In the genomic region with DNA sequence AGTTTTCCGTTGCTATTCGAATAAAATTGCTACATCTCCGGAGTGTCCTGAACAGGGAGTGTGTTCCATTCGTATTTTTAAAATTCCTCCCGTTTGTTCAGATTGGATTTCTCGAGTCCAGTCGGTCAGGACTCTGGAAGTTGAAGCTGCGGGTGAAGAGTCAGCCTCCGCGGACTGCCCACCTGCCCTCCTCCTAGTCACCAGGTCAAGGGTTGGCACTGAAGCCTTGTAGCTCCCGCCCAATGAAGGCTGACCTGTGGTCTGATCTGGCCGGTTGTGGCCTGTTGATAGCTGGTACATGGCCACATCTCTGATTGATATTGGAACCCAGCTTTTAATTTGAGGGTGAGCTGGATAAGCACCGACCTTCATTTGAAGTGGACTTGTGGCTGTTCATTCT, we compare ENCODE assay signal across 8 mouse cellular contexts. TPM values are rescaled to one million over a fixed set of nuclear protein-coding genes. Genes with fewer than 3 reads are reported as not detected.
DNase-seq lines count a peak whose midpoint lies in the region; ATAC-seq and TF ChIP-seq lines count a peak whose summit lies in the region.

No protein-coding gene starts in this region.

- TF ChIP-seq POLR2A in small intestine, adult 2 months (IDR thresholded peaks at IDR 0.05; ENCODE audit: low read depth, low read length): peak; percentile 26; the same call in 1 of the 2 replicates

- H3K36me3 ChIP-seq in forebrain, embryonic 16.5 days (ENCODE audit: control insufficient read depth, insufficient read depth): no peaks in the 10 kb centered on the region
- no peaks in the 10 kb centered on the region for H3K36me3 ChIP-seq in lung, postnatal 0 days (ENCODE audit: insufficient read depth, low read length)
- H3K36me3 ChIP-seq in small intestine, adult 2 months (ENCODE audit: control insufficient read depth, insufficient read depth, low read length): no peaks in the 10 kb centered on the region

- no peaks in the 10 kb centered on the region for H3K27me3 ChIP-seq in forebrain, embryonic 16.5 days (replicated peaks; ENCODE audit: control insufficient read depth, insufficient read depth, low read length)
- H3K27me3 ChIP-seq in lung, postnatal 0 days (replicated peaks; ENCODE audit: insufficient read depth, low read length): no peaks in the 10 kb centered on the region
- H3K27me3 ChIP-seq in small intestine, adult 2 months (ENCODE audit: control insufficient read depth, insufficient read depth, low read length): no peaks in the 10 kb centered on the region

- no peak for TF ChIP-seq EP300 in lung, postnatal 0 days (IDR thresholded peaks at IDR 0.05)

- H3K4me3 ChIP-seq in forebrain, embryonic 16.5 days (replicated peaks; ENCODE audit: low read length): peak overlapping the region; percentile 93
- peak overlapping the region; percentile 99 for H3K4me3 ChIP-seq in lung, postnatal 0 days (ENCODE audit: low read depth, low read length)
- H3K4me3 ChIP-seq in small intestine, adult 2 months (ENCODE audit: low read depth, low read length): peak overlapping the region; percentile 75

- DNase-seq in heart, adult 11 months: peak; percentile 92
- DNase-seq in heart, adult 9 months (ENCODE audit: low spot score in 2 of 2): no peak
- peak; percentile 56 for DNase-seq in c-Kit-positive CD71-positive TER-119-positive erythroid progenitor cells, embryonic 14.5 days (ENCODE audit: low spot score)
- DNase-seq in kidney, adult 9 months: peak; percentile 87
- DNase-seq in lung, postnatal 0 days (ENCODE audit: low spot score): peak; percentile 52
- DNase-seq in left cerebral cortex, postnatal 4 days: no peak

- peak overlapping the region; percentile 85 for H3K9ac ChIP-seq in forebrain, embryonic 16.5 days (replicated peaks; ENCODE audit: low read depth, low read length)
- H3K9ac ChIP-seq in lung, postnatal 0 days (replicated peaks; ENCODE audit: low read depth): peak overlapping the region; percentile 99

- no peaks in the 10 kb centered on the region for H3K9me3 ChIP-seq in forebrain, embryonic 16.5 days (ENCODE audit: control insufficient read depth, low read length)
- no peaks in the 10 kb centered on the region for H3K9me3 ChIP-seq in lung, postnatal 0 days (ENCODE audit: low read length)

- no peak for ATAC-seq in forebrain, embryonic 16.5 days
- peak; percentile 25; the same call in 1 of the 2 replicates for ATAC-seq in lung, postnatal 0 days

- H3K27ac ChIP-seq in forebrain, embryonic 16.5 days (ENCODE audit: low read length): no peak overlapping the region
- peak overlapping the region; percentile 96 for H3K27ac ChIP-seq in lung, postnatal 0 days (ENCODE audit: low read length)
- H3K27ac ChIP-seq in small intestine, adult 2 months (ENCODE audit: insufficient read depth, low read depth, low read length): peak overlapping the region; percentile 74

- intact Hi-C loops in left cerebral cortex, postnatal 4 days (cut with DNase I): loop anchor here (10.0 kb wide), 1 partner anchor 185 kb away; no protein-coding TSS in a partner anchor

- WGBS in forebrain, embryonic 16.5 days: 2% methylated on average over 13 of the region's 13 CpGs
- 1% methylated on average over 13 of the region's 13 CpGs for WGBS in lung, postnatal 0 days
- WGBS in small intestine, adult 2 months: 1% methylated on average over 13 of the region's 13 CpGs

- TF ChIP-seq CTCF in lung, postnatal 0 days (IDR thresholded peaks at IDR 0.05): no peak
- TF ChIP-seq CTCF in small intestine, adult 2 months (IDR thresholded peaks at IDR 0.05; ENCODE audit: extremely low read depth, insufficient read length, insufficient replicate concordance, low read depth, low read length): no peak

- H3K4me1 ChIP-seq in forebrain, embryonic 16.5 days (replicated peaks; ENCODE audit: control insufficient read depth, insufficient read depth, low read length): peaks cover 31% of the 10 kb centered on the region
- H3K4me1 ChIP-seq in lung, postnatal 0 days (ENCODE audit: insufficient read depth, low read depth, low read length): peaks cover 6% of the 10 kb centered on the region; the same call in 1 of the 2 replicates
- peaks cover 13% of the 10 kb centered on the region for H3K4me1 ChIP-seq in small intestine, adult 2 months (ENCODE audit: control insufficient read depth, insufficient read depth, insufficient read length, low read length)

- H3K4me2 ChIP-seq in forebrain, embryonic 16.5 days (ENCODE audit: low read length): peak overlapping the region; percentile 92
- H3K4me2 ChIP-seq in lung, postnatal 0 days (replicated peaks; ENCODE audit: low read depth, low read length): peak overlapping the region; percentile 69

RNA-seq across cellular contexts. Expression of gene Mkln1, which starts 1.0 kb away (rescaled TPM):
- polyA plus RNA-seq in forebrain, embryonic 16.5 days (2015; fragmentation: Nextera tagmentation; extraction: Ambion mirVana): 159 and 177 TPM in 2 replicates
- polyA plus RNA-seq in lung, postnatal 0 days (2015; fragmentation: Nextera tagmentation; extraction: Ambion mirVana): 127 and 144 TPM in 2 replicates
- polyA plus RNA-seq in small intestine, adult 2 months (2012; rRNA removed): 3.0 and 9.8 TPM in 2 replicates
- total RNA-seq in left cerebral cortex, postnatal 4 days (2021): 100 to 1,000 TPM; 118 to 129 TPM

Comparison
In these comparisons a context has a peak if more than half of its experiments do, and no peak if none do; other contexts are left out.
1. DNase-seq: peak in heart, adult 11 months (single experiment), c-Kit-positive CD71-positive TER-119-positive erythroid progenitor cells, embryonic 14.5 days (single experiment), kidney, adult 9 months (single experiment) and lung, postnatal 0 days (single experiment); none in heart, adult 9 months (0 of 2) and left cerebral cortex, postnatal 4 days (single experiment).
2. RNA of gene Mkln1, which starts 1.0 kb away (polyA plus RNA-seq): 159 to 177 TPM in forebrain, embryonic 16.5 days and 127 to 144 TPM in lung, postnatal 0 days; 3.0 to 9.8 TPM in small intestine, adult 2 months; every median in the first group is over 10 times any median in the second.
3. Peak in every context shown above with its lines, with median percentiles within 50 percentile points of each other: H3K4me3 ChIP-seq.